Mouse (Mus musculus) embryo, embryonic 11 days (tissue): ENCODE data around the gene Pds5b.
"Not testable (repeated sequence)": the region's sequence is repeated elsewhere in the genome, so short reads cannot be mapped to it uniquely, and the experiment has no call there.

Experiments
- DNase-seq: peaks from one replicate; pipeline ENCODE4 v3.0.0-alpha.2; 2015

Pds5b gene

DNA sequence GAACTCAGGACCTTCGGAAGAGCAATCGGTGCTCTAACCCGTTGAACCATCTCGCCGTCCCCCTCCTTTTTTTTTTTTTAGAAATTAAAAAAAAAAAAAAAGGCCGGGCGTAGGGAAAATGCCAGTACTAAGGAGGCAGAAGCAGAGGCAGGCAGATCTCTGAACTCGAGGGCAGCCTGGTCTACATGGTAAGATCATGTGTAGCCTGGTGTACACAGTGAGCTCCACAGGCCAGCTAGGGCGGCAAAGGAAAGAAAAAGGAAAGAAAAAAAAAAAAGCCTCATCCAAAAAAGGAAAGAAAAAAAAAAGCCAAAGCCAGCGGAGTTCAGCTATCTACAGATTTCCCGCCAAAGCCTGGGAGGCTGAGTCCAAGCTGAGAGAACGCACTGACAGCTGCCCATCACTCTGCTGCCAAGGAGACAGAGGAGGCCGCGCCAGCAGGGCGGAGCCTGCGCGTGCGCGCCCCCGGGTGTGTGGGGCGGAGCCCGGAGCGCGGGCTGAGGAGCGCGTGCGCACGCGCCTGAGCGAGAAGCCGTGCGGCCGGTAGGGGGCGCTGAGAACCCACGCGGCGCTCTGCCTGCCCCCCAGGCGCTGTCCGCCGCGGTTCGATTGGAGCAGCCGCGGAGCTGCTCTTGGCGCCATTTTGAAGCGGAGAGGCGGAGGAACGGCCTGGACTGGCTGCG is at the start of gene Pds5b:
Pds5b (plus strand) TSS at position 587 of the 683 bp plus-strand sequence.
- DNase-seq = peak; percentile 97

DNA sequence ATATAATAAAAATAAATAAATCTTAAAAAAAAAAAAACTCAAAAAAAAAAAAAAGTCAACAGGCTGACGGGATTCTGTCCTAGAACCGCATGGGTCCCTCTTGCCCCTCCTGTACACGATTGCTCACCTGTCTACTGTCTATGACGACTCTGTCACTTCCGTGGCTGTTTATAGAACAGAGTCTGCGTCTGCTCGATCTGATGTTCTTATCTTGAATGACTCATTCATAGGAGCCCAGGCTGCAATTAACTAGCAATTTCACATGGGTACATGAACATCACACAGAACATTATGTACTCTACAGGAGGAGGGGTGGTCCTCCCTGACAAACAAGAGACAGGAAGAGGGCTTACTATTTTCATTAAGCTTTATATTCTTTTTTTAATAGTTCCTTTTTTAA is 48.0 kb upstream of the Pds5b start:
- DNase-seq = no peak

DNA sequence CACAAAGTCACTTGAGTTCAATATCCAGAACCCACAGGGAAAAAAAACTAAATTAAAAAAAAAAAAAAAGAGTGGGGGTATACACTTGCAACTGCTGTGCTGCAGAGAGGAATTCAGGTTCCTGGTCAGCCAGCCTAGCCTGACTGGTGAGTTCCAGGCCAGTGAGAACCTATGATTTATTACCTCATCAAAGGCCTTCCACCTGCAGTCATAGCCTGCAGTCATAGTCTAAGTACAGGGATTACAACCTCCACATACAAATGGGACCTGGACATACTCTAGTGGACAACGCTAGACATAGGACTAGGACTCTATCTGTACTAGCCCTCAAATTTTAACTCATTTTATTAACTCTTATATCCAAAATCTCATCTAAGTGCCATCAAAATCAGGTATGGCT is 44.3 kb upstream of the Pds5b start:
- no peak for DNase-seq

DNA sequence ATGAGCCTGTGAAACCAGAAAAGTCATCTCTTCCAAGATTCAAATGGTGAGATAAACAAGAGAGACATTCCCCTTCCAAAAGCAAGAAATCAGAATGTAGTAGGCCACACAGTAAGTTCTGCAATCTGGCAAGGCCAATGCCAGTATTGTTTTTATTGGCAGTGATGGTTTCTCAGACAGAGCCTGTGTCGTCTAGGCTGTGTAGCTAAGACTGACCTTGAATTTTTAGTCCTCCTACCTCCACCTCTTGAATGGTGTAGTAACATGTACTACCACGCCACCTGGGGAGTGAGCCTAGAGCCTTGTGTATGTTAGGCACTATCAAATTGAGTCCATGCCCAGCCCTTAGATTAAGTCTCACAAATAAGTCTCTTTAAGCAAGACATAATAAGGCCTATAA is 43.8 kb upstream of the Pds5b start:
- DNase-seq = no peak

DNA sequence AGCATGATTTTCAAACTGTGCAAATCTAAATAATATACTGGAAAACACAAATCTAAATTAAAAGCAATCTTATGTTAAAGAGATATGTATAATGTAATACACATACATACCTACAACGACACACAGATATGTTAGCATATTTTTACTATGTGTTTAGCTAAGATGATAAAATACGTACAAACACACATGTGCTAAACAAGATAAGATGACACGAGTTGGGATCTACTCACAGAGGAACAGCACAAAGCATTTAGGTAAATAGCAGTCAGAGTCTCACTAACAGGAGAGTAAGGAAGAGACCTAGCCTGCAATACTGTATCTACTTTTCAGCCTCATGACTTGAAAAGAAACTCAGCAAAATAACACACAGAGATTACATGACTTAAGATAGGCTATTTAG is 32.1 kb upstream of the Pds5b start:
- DNase-seq = no peak

DNA sequence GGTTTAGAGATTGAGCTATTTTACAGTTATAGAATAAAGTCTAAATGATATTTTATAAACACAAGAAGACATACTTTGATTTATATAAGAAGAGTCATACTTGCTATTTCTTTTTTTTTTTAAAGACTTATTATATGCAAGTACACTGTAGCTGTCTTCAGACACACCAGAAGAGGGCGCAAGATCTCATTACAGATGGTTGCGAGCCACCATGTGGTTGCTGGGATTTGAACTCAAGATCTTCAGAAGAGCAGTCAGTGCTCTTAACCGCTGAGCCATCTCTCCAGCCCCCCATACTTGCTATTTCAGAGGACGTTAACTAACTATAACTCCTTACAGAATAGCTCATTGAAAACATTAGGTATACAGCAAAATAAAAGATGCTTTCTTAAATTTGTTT is 30.1 kb upstream of the Pds5b start:
- DNase-seq = not testable (repeated sequence)

DNA sequence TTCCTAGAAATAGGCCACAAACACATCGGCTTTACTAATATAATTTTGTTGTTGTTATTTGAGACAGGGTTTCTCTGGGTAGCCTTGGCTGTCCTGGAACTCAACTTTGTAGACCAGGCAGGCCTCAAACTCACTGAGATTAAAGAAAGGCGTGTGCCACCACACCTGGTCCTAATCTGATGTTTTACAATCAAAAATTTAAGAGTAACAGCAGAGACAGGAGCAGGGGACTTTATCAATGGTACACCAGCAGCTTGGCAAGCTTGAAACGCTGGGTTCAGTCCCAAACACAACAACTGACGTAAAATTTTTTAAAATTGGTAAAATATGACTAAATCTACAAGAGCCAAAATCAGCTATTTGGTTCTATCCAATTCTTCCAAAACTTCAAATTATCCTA is 28.6 kb upstream of the Pds5b start:
- DNase-seq = no peak

GRCm38 (mm10) chr5:150652578-150652977 is 21.0 kb upstream of the Pds5b start:
- DNase-seq = no peak

DNA sequence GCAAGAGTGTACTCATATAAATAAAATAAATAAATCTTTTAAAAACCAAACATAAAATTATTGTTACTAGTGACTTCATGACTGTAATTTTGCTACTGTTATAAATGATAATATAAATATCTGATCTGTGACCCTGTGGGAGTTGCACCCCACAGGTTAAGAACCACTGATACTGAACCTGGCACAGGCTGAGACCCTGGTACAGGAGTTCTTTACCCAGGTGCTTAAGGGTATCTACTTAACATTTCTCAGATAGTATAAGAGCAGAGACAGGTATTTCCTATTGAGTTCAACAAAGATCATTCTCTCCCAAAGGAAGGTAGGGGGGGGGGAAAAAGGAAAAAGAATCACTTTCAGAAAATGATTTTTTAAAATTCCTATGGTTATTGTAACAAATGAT is 19.0 kb upstream of the Pds5b start:
- no peak for DNase-seq

GRCm38 (mm10) chr5:150659425-150659824 is 14.1 kb upstream of the Pds5b start:
- DNase-seq = not testable (repeated sequence)

DNA sequence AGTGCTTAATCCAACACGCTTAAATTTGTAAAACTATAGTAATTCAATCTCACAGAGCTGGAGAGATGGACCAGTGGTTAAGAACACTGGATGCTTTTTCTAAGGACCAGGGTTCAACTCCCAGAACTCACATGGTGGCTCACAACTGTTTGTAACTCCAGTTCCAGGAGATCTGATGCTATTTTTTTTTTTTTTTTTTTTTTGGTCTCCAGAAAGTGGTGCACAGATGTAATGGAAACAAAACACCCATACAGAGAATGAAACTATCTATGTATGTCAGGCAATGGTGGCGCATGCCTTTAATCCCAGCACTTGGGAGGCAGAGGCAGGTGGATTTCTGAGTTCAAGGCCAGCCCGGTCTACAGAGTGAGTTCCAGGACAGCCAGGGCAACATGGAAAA is 13.2 kb upstream of the Pds5b start:
- not testable (repeated sequence) for DNase-seq

DNA sequence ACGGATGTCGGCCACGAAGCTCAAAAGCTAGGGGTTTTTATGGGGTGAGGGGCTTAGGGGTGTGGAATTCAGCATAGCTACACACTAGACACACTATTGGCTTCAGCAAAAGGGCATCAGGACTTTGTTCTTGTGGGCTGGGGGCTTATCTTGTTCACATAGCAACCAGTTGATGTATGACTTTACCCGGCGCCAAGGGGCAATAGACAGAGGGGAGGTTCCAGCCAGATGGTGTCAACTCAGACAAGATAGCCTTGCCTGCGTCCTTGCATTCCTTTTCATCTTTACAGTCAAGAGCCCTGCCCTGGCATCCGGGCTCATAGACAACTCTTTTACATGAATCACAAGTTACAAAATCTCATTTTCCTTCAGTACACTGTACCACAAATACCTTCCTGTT is 9.6 kb upstream of the Pds5b start:
- DNase-seq = not testable (repeated sequence)

DNA sequence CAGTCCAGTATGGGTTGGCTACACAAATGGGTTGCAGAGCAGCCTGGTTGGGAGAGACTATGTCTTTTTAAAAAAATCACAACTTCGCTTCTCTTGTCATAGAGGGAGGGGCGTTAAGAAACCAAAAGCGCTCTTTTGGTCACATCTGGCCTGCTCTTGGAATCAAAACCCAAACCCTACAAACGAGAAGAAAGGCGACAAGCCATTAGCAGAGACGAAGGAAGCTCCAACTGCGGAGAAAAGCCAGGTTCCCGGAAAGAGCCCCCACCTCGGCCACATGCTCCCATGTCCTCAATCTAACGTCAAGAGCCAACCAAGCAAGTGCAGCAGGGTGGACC is 8.8 kb upstream of the Pds5b start:
- DNase-seq = no peak

DNA sequence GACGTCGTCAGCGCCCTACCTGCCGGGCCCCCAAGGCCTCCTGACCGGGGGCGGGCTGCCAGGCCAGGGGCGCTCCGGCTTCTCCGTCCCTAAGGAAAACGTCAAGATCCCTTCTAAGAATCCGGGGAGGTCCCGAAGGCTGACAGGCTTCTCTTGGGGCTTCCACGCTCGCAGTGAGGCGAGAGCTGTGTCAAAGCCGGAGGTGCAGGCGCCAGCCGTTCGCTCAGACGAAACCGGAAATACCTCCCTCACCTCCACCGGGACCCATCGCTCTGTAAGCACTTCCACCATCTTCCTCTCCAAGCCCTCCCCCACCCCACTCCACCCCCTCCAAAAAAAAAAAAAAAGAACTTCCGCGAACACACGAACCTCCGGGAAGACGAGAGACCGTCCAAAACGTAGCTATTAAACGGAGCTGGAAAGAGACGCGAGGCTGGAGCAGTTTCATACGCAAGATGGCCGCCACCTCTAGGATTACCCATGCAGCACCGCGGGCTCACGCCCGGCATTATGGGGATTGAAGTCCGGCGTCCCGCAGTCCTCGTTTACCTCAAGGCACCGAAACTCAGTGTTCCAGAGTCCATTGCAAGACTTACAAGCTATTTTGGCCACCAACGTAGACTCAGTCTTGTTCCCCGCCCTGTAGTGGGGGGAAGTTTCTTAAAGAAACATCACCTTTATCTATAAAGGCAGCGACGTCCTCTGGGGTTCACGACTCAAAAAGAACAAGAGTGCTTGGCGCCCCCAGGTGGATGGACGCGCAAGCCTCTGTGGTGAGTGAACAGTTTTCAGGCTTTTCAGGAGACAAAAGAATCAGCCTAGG is 8.2 kb upstream of the Pds5b start:
- DNase-seq = peak; percentile 98

GRCm38 (mm10) chr5:150666133-150666739 is 7.3 kb upstream of the Pds5b start, which contains the start of gene N4bp2l2:
Gene N4bp2l2, minus strand, starts transcription at chr5:150666183.
- DNase-seq = not testable (repeated sequence)

DNA sequence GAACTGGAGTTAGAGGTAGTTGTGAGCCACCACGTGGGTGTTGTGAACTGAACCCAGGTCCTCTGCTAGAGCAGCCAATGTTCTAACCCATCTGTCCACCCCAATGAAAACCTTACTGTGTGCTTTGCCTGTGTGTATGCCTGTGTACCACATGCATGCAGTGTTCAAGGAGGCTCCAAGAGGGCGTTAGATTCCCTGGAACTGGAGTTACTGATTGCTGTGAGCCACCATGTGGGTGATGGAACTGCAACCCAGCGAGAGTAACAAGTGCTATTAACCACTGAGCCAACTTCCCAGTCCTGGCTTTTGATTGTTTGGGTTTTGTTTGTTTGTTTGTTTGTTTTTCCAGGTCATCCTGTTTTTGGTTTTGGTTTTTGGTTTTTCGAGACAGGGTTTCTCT is 4.8 kb upstream of the Pds5b start:
- DNase-seq = no peak

DNA sequence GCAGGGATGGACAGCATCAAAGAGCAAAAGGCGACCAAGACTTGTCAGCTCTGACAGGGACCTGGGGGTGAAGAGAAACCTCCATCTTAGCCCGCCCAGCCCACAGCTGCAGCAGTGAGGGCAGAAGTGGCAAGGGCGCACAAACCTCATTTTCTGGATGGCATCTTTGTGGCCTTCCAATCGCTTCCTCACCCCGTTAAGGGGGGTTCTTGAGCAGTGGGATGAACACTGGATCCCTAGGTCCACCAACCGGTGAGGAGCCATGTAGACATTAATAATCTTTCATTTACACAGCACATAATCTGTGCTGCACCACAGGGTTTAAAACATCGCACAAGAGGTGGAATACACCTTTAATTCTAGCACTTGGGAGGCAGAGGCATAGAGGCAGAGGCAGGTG is 1.2 kb upstream of the Pds5b start:
- DNase-seq = no peak

DNA sequence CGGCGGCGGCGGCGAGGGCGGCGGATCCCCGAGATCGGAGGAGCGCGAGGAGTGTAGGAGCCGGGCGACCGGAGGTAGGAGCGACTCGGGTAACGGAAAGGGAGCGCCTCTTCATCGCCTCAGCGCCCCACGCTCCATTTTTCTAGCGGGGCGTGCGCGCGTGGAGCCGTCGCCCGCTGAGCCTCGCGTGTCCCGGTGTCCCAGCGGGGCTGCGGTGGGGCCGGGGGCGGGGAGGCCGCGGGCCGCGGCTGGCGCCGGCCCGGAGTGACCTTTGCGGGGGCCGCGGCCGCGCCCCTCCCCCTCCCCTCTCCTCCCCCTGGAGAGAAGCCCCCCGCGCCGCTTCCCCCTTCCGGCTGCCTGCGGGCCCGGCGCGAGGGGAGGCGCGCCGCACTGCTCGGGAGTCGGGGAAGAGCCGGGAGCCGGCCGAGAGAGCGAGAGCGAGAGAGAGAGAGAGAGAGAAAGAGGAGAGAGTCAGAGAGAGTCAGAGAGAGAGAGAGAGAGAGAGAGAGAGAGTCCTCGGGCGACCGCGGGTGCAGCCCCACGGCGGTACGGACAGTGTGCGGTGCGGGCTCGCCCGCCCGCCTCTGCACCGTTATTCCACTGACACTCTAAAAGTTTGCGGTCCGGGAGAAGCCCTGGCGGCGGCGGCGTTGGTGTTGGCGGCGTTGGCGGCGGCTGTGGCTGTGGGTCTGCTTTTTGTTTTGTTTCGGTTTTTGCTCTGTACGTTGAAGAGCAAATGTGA is 512 bp downstream of the Pds5b start:
- DNase-seq = peak; percentile 66

- peak; percentile 10 for DNase-seq
Measured at GRCm38 (mm10) chr5:150674866-150675265, 1.3 kb downstream of the Pds5b start.

GRCm38 (mm10) chr5:150682862-150683261 is 9.3 kb downstream of the Pds5b start:
- not testable (repeated sequence) for DNase-seq

DNA sequence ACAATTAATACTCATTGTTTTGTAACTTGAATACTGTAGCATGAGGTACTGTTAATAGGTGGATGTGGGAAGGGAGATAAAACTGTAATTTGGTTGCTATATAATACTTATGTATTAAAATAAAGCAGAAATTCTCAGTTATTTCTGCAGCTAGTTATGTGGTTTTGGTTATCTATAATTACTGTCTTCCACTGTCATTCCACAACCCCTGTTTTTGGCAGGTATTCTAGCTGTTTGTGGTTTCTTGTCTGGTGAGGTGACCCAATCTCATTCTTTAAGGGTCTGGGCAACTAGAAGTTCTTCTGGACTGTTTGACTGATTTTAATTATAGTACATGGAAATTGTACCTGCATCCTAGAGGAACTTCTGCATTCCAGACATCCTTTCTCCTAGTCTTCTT is 17.1 kb downstream of the Pds5b start:
- no peak for DNase-seq

DNA sequence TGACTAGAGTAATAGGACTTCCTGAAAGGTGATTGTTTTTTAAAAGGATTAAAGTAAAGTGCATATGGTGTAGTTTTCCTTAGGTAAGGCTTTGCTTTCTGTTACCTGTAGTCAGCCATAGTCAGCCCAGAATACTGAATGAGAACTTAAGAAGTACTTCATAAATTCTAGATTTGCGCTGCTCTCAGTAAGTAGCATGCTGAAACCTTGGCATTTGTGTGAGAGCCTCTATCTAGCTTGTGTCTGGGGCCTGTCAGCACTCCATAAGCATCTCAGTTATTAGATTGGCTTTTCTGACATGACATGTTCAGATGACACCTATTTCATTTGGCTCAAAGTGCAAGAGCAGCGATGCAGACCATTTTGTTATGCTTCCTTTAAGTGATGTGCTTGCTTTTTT is 19.7 kb downstream of the Pds5b start:
- no peak for DNase-seq

DNA sequence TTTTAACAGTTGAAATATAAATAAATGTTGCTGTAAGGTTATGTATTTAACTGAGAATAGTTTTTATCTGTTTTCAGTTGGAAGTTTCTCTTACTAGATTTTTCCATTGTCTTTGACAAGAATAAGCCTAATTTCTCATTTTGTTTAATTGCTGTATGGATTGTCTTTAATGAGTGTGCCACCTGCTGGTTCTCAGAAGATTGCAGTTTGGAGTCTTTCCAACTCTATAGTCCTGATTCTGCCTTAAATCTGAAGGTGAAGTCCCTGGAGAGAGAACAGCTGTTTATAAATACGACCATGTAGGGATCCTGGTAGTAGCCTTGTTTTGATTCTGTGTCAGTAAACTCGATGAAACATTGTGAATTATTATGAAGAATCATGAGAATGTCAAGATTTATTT is 29.2 kb downstream of the Pds5b start:
- DNase-seq = peak; percentile 25
